Mouse (Mus musculus) left cerebral cortex, adult 18-20 months (tissue): ENCODE measurements at regions not wholly inside any gene's neighbourhood (a gene's known extent, or its start where the extent isn't known, plus 50 kb on each side); places are given as distances from the start of the nearest gene placed in this dataset.

ENCODE experiments used
- DNase-seq, 2 experiments: peaks; one replicate each; pipeline ENCODE4 v3.0.0; 2021 to 2022; ENCODE audit warnings: low spot score in 2 of 2, mixed read lengths in 1 of 2

DNA sequence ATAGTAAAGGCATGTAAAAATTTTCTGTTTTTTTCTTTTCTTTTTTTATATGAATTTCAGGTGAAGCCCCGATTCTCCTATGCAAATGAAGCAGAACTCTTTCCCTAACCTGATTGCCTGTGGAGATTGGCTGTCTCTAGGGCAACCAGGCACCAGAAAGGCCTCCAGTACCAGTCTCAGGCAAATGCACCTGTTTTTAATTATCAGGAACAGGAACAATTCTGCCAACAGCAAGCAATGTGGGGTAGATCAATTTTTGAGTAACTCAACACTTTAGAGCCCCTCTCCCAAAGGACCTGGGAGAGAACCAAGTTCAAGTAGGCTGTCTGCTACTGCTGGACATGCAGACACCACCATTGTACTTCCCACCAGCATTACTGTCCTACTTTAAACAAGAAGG lies 310.6 kb downstream of the Fam84a start:
- DNase-seq, result no peak

DNA sequence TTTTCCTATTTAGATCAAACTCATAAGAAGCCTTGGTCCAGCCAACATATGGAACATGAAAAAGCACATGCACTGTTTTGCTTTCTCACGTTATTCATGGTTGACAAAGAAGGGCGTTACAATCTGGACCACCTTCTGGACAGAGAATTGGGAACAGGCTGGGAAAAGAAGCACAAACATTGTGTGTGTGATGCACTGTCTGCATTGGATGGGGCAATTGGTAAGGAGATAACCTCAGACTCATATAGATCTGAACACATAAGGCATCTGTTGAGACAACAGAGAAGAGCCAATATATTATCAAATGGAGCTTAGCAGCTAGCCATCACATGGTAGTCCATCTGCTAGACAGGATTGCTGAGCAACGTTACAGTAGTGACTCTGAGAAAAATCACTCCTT lies 317.1 kb downstream of the Fam84a start:
- DNase-seq, result no peak

DNA sequence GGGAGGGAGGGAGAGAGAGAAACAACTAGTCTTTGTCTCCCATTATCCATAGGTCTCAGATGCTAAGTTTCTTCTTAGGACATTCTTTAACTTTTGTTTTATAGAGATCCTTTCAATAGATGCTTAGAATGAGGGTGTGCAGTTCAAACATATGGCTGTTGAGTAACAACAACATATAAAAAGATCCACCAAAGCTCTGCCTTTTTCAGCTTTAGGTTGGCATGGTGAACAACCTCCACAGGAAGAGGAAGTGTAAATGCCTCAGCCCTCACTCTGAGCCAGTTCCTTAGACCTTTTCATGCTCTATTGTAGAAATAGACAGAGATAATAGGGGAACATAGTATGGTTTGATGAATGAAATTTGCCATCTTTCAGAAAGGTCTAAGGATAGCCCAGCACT lies 326.0 kb downstream of the Fam84a start:
- no peak for DNase-seq

DNA sequence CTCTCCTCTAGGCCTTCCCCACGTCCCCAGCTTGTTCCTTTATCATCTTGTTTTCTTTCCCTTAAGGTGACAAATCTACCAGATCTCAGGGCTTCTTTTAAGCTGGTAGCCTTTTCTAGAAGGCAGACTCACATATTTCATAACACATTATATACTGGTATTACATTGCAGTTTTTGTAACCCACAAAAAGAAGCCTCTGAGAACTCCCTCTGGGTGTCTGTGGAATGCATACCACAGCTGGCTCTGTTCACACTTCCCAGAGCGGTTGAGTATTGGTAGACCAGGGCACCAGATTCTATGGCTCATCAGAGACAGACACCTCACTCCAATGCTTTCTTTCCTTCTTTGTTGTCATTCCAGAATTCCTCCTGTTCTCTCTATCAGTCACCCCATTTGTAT lies 336.4 kb downstream of the Fam84a start:
- no peak for DNase-seq

DNA sequence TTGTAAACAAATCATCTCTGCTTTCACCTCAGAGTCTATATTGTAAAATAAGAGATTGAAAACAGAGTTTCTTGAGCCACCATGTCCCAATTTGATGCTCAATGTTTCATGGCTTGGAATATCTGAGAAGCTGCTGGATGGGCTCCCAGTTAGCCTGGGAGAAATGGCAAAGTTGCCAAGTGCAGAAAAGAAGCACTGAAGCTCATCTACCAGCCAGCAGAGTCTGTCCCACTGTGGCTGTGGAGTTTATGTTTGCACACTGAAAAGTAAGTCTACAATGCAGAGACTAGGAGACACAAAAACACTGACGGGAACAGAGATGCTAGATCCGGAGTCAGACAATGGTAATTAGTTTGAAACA lies 341.7 kb downstream of the Fam84a start:
- DNase-seq, result peak; percentile 27 to 29

DNA sequence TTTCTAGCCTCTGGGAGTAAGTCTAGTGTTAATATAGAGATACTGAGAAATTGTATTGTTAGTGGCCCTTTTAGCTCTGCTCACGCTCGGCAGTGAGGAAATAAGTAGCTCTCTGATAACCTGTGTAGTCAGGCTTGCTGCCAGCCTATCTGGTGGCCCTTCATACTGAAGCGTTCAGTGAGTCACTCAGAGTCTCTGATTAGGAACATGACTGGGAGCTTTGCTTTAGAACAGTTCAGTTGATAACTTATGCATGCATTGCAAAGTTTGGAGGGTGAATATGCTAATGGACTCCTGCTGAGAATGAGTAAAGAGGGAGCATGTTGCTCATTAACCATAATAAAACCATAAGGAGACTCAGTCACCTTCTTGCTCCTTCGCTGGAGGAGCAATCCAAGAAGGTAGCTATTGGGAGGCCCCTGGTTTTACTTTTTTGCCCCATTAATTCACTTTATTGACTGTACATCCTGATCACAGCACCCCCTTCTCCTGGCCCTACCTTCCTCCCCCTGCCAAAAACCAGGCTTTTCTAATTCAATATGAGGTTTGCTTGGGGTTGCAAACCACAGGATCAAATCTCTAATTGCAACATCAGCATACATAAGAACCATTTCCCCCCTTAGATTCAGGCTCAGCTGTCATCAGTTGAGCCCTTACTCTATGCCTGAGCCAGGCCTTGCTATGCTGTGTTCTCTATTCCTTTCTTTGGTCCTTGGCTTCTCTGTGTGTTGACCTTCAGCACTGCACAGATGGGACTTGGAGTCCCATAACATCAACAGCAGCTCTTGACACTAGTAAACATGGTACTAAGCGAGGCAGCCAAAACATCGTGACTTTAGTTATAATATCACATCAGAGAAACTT lies 342.3 kb downstream of the Fam84a start:
- no peak for DNase-seq

DNA sequence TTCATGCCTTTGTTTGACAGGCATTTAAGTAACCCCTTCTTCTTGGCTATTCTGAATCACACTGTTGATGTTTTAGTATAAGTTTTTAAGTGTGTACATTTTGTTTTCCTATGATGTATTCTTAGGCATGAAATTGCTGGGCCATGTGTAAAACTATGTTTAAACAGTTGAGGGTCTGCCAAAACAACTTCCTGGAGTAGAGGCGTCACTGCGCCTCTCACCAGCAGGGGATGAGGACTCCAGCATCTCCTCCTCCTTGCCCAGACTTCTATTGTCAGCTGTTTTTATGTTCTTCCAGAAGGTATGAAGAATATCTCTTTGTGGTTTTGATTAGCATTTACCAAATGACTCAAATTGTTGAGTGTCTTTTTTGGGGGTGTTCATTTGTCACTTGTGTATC lies 372.1 kb downstream of the Fam84a start:
- DNase-seq, result peak in 1 of 2 experiments; percentile 3

DNA sequence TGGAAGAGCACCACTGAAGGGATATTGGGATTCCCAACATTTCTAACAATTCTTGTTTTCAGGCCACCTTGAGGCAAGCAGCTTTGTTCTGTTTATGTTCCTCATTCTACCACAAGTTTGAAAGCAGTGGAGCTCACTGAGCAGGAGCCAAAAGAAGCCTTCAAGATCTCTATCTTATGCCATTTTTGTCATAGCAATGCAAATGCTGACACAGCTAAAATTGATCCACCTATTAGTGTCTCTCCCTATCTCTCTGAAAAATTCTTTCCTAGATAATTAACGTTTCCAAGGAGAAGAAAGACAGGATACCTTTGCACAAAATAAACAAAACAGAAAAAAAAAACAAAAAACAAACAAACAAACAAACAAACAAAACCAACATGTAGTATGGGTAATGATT lies 375.2 kb downstream of the Fam84a start:
- DNase-seq, result no peak

GRCm38 (mm10) chr12:13769696-13770095 lies 382.2 kb downstream of the Fam84a start:
- DNase-seq, result no peak

GRCm38 (mm10) chr12:13769156-13769555 lies 382.7 kb downstream of the Fam84a start:
- peak; percentile 5 to 11 for DNase-seq

- no peak for DNase-seq
Measured at GRCm38 (mm10) chr12:13766486-13766885, 385.4 kb downstream of the Fam84a start.

GRCm38 (mm10) chr12:13753878-13754277 lies 398.0 kb downstream of the Fam84a start:
- no peak for DNase-seq

- DNase-seq, result no peak
Measured at GRCm38 (mm10) chr12:13744323-13744931, 407.4 kb downstream of the Fam84a start.

DNA sequence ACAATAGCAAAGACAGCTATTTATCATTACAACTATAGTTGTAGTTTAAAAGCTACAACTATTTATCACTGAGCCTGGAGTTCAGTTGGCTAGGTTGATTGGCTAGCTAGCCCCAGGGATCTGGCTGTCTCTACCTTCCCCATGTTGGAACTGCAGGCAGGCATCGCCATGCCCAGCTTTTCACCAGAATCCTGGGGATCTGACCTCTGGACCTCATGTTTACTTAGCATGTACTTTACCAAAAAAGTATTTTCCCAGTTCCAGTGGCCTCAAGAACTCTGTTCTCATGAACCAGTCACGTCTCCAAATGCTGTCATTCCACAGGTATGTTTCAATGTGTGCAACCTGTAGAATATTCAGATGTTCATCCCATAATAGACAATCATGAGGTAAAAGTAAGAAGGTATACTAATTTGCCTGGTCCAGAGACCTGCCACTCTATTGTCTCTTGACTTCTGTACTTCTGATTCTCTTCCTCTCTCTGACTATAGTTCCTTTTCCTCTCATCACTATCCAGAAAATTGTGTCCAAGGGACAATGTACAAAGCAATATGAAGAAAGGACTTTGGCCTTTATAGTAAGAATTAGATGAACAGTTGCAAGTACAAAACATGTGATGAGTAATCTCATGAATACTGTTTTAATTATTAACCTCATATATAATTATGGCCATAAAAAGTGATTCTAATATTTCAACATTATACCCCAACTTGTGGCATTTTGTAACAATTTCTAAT lies 421.8 kb downstream of the Fam84a start:
- no peak for DNase-seq

GRCm38 (mm10) chr12:13728986-13729385 lies 422.9 kb downstream of the Fam84a start:
- DNase-seq, result no peak

- no peak for DNase-seq
Measured at GRCm38 (mm10) chr12:13724511-13724910, 427.3 kb downstream of the Fam84a start.

- no peak for DNase-seq
Measured at GRCm38 (mm10) chr12:13709806-13710205, 440.9 kb downstream of the Nbas start.

DNA sequence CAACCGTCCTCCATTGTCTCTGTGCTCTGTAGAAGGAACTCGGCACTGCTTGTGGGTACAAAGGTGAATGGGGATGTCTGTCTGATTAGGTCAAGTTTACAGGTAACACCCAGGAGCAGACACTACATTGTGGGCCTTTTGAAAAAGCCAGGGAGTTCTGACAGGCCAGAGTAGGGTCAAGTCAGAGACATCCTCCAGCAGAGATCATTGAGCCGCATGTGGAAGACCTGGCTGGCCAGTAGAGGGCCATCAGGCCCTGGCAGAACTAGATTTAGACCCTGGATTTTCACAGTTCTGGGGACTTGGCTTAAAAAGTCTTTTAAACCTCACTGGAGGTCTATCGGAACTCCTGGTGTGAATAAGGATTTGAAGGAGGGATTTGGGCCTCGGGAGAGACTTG lies 438.8 kb downstream of the Nbas start:
- no peak for DNase-seq

- no peak for DNase-seq
Measured at GRCm38 (mm10) chr12:13706510-13706909, 437.6 kb downstream of the Nbas start.

- DNase-seq, result no peak
Measured at GRCm38 (mm10) chr12:13703604-13704003, 434.7 kb downstream of the Nbas start.

GRCm38 (mm10) chr12:13699858-13700257 lies 430.9 kb downstream of the Nbas start:
- DNase-seq, result no peak

GRCm38 (mm10) chr12:13698834-13699233 lies 429.9 kb downstream of the Nbas start:
- DNase-seq, result peak in 1 of 2 experiments; percentile 12
